Mouse (Mus musculus): ENCODE data around the gene Stpg2. TPM values are rescaled to one million over a fixed set of nuclear protein-coding genes. Genes with fewer than 3 reads are reported as not detected.

Stpg2 gene
- total and polyA plus RNA-seq, 3 experiments = not detected

- H3K4me2 ChIP-seq (ENCODE audit: insufficient read depth, low read depth, poor library complexity, severe bottlenecking) = no peak overlapping the region
- H3K4me3 ChIP-seq (replicated peaks in 1 of 3; ENCODE audit: low read depth in 2 of 3, low read length in 2 of 3, poor library complexity in 1 of 3) = no peak overlapping the region
- H3K4me1 ChIP-seq (ENCODE audit: control insufficient read depth in 1 of 2, insufficient read depth in 2 of 2) = no peaks in the 10 kb centered on the region
- no peak overlapping the region for H3K9ac ChIP-seq (ENCODE audit: insufficient read depth, low read depth)
- TF ChIP-seq TBP (conservative IDR thresholded peaks at IDR 0.05; ENCODE audit: low read depth, low read length) = no peak
- TF ChIP-seq MAZ (IDR thresholded peaks at IDR 0.05; ENCODE audit: low read depth, low read length) = no peak
- TF ChIP-seq BHLHE40 (IDR thresholded peaks at IDR 0.05; ENCODE audit: low read depth, low read length) = no peak
- no peak for TF ChIP-seq USF1 (IDR thresholded peaks at IDR 0.05; ENCODE audit: low read depth, low read length)
- no peak for TF ChIP-seq ZNF384 (IDR thresholded peaks at IDR 0.05; ENCODE audit: low read depth, low read length)
- no peak for TF ChIP-seq RCOR1 (conservative IDR thresholded peaks at IDR 0.05; ENCODE audit: low read depth, low read length)
- no peak for TF ChIP-seq ZC3H11A (IDR thresholded peaks at IDR 0.05; ENCODE audit: low read depth, low read length)
- TF ChIP-seq RAD21 (IDR thresholded peaks at IDR 0.05; ENCODE audit: low read depth, low read length) = no peak
- TF ChIP-seq PAX5 (IDR thresholded peaks at IDR 0.05; ENCODE audit: low read length) = no peak
- no peak for TF ChIP-seq MAFK (IDR thresholded peaks at IDR 0.05; ENCODE audit: insufficient replicate concordance, low read length)
- TF ChIP-seq POLR2AphosphoS2 (IDR thresholded peaks at IDR 0.05; ENCODE audit: low read depth, low read length) = no peak
- TF ChIP-seq EP300 (IDR thresholded peaks at IDR 0.05; ENCODE audit: low read length) = no peak
- no peak for DNase-seq (ENCODE audit: extremely low read depth)
- H3K9me3 ChIP-seq (replicated peaks; ENCODE audit: low read length) = no peaks in the 10 kb centered on the region
- no peaks in the 10 kb centered on the region for H3K79me2 ChIP-seq (replicated peaks; ENCODE audit: control insufficient read depth, extremely low read depth, insufficient read depth, poor library complexity, severe bottlenecking)
- in situ Hi-C loops (cut with MboI; ENCODE audit: low pct_ligation_motif_present, low pct_unique_long_range_greater_than_20kb, low sequenced_read_pairs) = no loop called here
- H3K27ac ChIP-seq (ENCODE audit: insufficient read depth, low read depth) = no peak overlapping the region
- no peaks in the 10 kb centered on the region for H3K27me3 ChIP-seq (replicated peaks)
- no peaks in the 10 kb centered on the region for H3K36me3 ChIP-seq (replicated peaks in 1 of 2; ENCODE audit: control insufficient read depth in 1 of 2, insufficient read depth in 1 of 2, low read length in 1 of 2)
- dilution Hi-C loops (cut with MboI; ENCODE audit: extremely low pct_ligation_motif_present, extremely low pct_unique_long_range_greater_than_20kb, low sequenced_read_pairs) = no loop called here
Measured at GRCm38 (mm10) chr3:139659416-139659815, 453.9 kb downstream of the Stpg2 start.

- Histone ChIP-seq H3K4me1 (ENCODE audit: control insufficient read depth in 1 of 2, insufficient read depth in 2 of 2) (peaks cover 2 to 11% of the 10 kb centered on the region in 2 experiments; a peak in 3 of 4 replicates), H3K27ac (ENCODE audit: insufficient read depth, low read depth) (no peak overlapping the region), H3K4me2 (ENCODE audit: insufficient read depth, low read depth, poor library complexity, severe bottlenecking) (no peak overlapping the region), H3K79me2 (replicated peaks; ENCODE audit: control insufficient read depth, extremely low read depth, insufficient read depth, poor library complexity, severe bottlenecking) (no peaks in the 10 kb centered on the region), H3K36me3 (replicated peaks in 1 of 2; ENCODE audit: control insufficient read depth in 1 of 2, insufficient read depth in 1 of 2, low read length in 1 of 2) (no peaks in the 10 kb centered on the region), H3K27me3 (replicated peaks) (no peaks in the 10 kb centered on the region), H3K9me3 (replicated peaks; ENCODE audit: low read length) (no peaks in the 10 kb centered on the region), H3K4me3 (replicated peaks in 1 of 3; ENCODE audit: low read depth in 2 of 3, low read length in 2 of 3, poor library complexity in 1 of 3) (no peak overlapping the region), H3K9ac (ENCODE audit: insufficient read depth, low read depth) (no peak overlapping the region)
- in situ Hi-C loops (cut with MboI; ENCODE audit: low pct_ligation_motif_present, low pct_unique_long_range_greater_than_20kb, low sequenced_read_pairs) (no loop called here), dilution Hi-C loops (cut with MboI; ENCODE audit: extremely low pct_ligation_motif_present, extremely low pct_unique_long_range_greater_than_20kb, low sequenced_read_pairs) (no loop called here)
- TF ChIP-seq USF2 (conservative IDR thresholded peaks at IDR 0.05; ENCODE audit: low read depth, low read length) (no peak), CHD1 (IDR thresholded peaks at IDR 0.05; ENCODE audit: low read depth, low read length) (no peak), NRF1 (IDR thresholded peaks at IDR 0.05; ENCODE audit: low read depth, low read length) (no peak), BHLHE40 (IDR thresholded peaks at IDR 0.05; ENCODE audit: low read depth, low read length) (no peak), NELFE (IDR thresholded peaks at IDR 0.05; ENCODE audit: low read depth, low read length) (no peak), MAFK (IDR thresholded peaks at IDR 0.05; ENCODE audit: insufficient replicate concordance, low read length) (no peak), RAD21 (IDR thresholded peaks at IDR 0.05; ENCODE audit: low read depth, low read length) (no peak), TBP (conservative IDR thresholded peaks at IDR 0.05; ENCODE audit: low read depth, low read length) (no peak), SIN3A (IDR thresholded peaks at IDR 0.05; ENCODE audit: low read length) (no peak)
- DNase-seq (ENCODE audit: extremely low read depth) = no peak
Measured at GRCm38 (mm10) chr3:139662241-139662640, 456.7 kb downstream of the Stpg2 start.
